Mouse (Mus musculus): ENCODE data around the gene Sept6. TPM values are rescaled to one million over a fixed set of nuclear protein-coding genes. Genes with fewer than 3 reads are reported as not detected.

Sept6 gene
- polyA plus RNA-seq, 1 experiment: 0.03 TPM

GRCm38 (mm10) chrX:36976272-36976671 lies 15.3 kb downstream of the Sept6 start:
- no peak overlapping the region for H3K4me3 ChIP-seq (replicated peaks)
- H3K4me1 ChIP-seq (ENCODE audit: control insufficient read depth): no peaks in the 10 kb centered on the region
- no peaks in the 10 kb centered on the region for H3K36me3 ChIP-seq (ENCODE audit: control insufficient read depth)
- TF ChIP-seq TAL1 (IDR thresholded peaks at IDR 0.05; ENCODE audit: low read length) (no peak), GATA1 (IDR thresholded peaks at IDR 0.05; ENCODE audit: low read length) (no peak)
- H3K27me3 ChIP-seq (ENCODE audit: control insufficient read depth): no peaks in the 10 kb centered on the region
- no peaks in the 10 kb centered on the region for H3K9me3 ChIP-seq (ENCODE audit: control insufficient read depth, low read length)

GRCm38 (mm10) chrX:36974905-36975304 lies 16.7 kb downstream of the Sept6 start:
- Histone ChIP-seq H3K4me3 (replicated peaks) (no peak overlapping the region), H3K36me3 (ENCODE audit: control insufficient read depth) (no peaks in the 10 kb centered on the region), H3K27me3 (ENCODE audit: control insufficient read depth) (no peaks in the 10 kb centered on the region), H3K4me1 (ENCODE audit: control insufficient read depth) (no peaks in the 10 kb centered on the region), H3K9me3 (ENCODE audit: control insufficient read depth, low read length) (no peaks in the 10 kb centered on the region)
- no peak for TF ChIP-seq GATA1 (IDR thresholded peaks at IDR 0.05; ENCODE audit: low read length)
- TF ChIP-seq TAL1 (IDR thresholded peaks at IDR 0.05; ENCODE audit: low read length): no peak

GRCm38 (mm10) chrX:36972951-36973471 lies 18.6 kb downstream of the Sept6 start:
- Histone ChIP-seq H3K4me1 (ENCODE audit: control insufficient read depth) (no peaks in the 10 kb centered on the region), H3K9me3 (ENCODE audit: control insufficient read depth, low read length) (no peaks in the 10 kb centered on the region), H3K27me3 (ENCODE audit: control insufficient read depth) (no peaks in the 10 kb centered on the region), H3K4me3 (replicated peaks) (no peak overlapping the region), H3K36me3 (ENCODE audit: control insufficient read depth) (no peaks in the 10 kb centered on the region)
- no peak for TF ChIP-seq TAL1 (IDR thresholded peaks at IDR 0.05; ENCODE audit: low read length)
- no peak for TF ChIP-seq GATA1 (IDR thresholded peaks at IDR 0.05; ENCODE audit: low read length)

- TF ChIP-seq GATA1 (IDR thresholded peaks at IDR 0.05; ENCODE audit: low read length) (no peak), TAL1 (IDR thresholded peaks at IDR 0.05; ENCODE audit: low read length) (no peak)
- no peak overlapping the region for H3K4me3 ChIP-seq (replicated peaks)
- no peaks in the 10 kb centered on the region for H3K36me3 ChIP-seq (ENCODE audit: control insufficient read depth)
- H3K4me1 ChIP-seq (ENCODE audit: control insufficient read depth): no peaks in the 10 kb centered on the region
- no peaks in the 10 kb centered on the region for H3K9me3 ChIP-seq (ENCODE audit: control insufficient read depth, low read length)
- H3K27me3 ChIP-seq (ENCODE audit: control insufficient read depth): no peaks in the 10 kb centered on the region
Measured at GRCm38 (mm10) chrX:36971156-36971555, 20.4 kb downstream of the Sept6 start.

DNA sequence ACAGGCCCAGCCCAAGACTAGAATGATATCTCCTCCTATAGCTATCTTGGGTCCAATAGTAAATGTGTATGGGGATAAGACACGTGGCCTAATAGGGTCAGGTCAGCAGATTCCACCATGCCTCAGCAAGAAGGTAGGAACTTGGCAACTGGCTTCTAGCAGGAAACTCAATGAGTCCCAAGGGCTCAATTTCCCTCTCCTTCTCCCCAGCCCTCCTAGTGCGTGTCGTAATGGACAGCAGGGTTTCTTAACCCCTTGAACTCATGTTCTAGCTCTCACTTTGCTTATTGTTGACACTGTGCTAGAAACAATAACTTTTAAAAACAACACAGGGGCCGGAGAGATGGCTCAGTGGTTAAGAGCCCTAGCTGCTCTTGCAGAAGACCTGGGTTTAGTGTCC lies 22.1 kb downstream of the Sept6 start:
- H3K4me3 ChIP-seq (replicated peaks): no peak overlapping the region
- TF ChIP-seq TAL1 (IDR thresholded peaks at IDR 0.05; ENCODE audit: low read length) (no peak), GATA1 (IDR thresholded peaks at IDR 0.05; ENCODE audit: low read length) (no peak)
- H3K27me3 ChIP-seq (ENCODE audit: control insufficient read depth): no peaks in the 10 kb centered on the region
- no peaks in the 10 kb centered on the region for H3K36me3 ChIP-seq (ENCODE audit: control insufficient read depth)
- no peaks in the 10 kb centered on the region for H3K4me1 ChIP-seq (ENCODE audit: control insufficient read depth)
- H3K9me3 ChIP-seq (ENCODE audit: control insufficient read depth, low read length): no peaks in the 10 kb centered on the region

- Histone ChIP-seq H3K9me3 (ENCODE audit: control insufficient read depth, low read length) (no peaks in the 10 kb centered on the region), H3K4me3 (replicated peaks) (no peak overlapping the region), H3K27me3 (ENCODE audit: control insufficient read depth) (no peaks in the 10 kb centered on the region), H3K36me3 (ENCODE audit: control insufficient read depth) (no peaks in the 10 kb centered on the region), H3K4me1 (ENCODE audit: control insufficient read depth) (peaks cover 10% of the 10 kb centered on the region)
- no peak for TF ChIP-seq GATA1 (IDR thresholded peaks at IDR 0.05; ENCODE audit: low read length)
- TF ChIP-seq TAL1 (IDR thresholded peaks at IDR 0.05; ENCODE audit: low read length): no peak
Measured at GRCm38 (mm10) chrX:36956674-36957073, 34.9 kb downstream of the Sept6 start.

GRCm38 (mm10) chrX:36941106-36941505 lies 50.5 kb downstream of the Sept6 start:
- no peaks in the 10 kb centered on the region for H3K36me3 ChIP-seq (ENCODE audit: control insufficient read depth)
- no peak for TF ChIP-seq GATA1 (IDR thresholded peaks at IDR 0.05; ENCODE audit: low read length)
- no peak for TF ChIP-seq TAL1 (IDR thresholded peaks at IDR 0.05; ENCODE audit: low read length)
- 0 out of 2 replicates have a peak, but pooled peaks cover 2% of the 10 kb centered on the region for H3K9me3 ChIP-seq (ENCODE audit: control insufficient read depth, low read length)
- H3K4me1 ChIP-seq (ENCODE audit: control insufficient read depth): no peaks in the 10 kb centered on the region
- no peaks in the 10 kb centered on the region for H3K27me3 ChIP-seq (ENCODE audit: control insufficient read depth)
- H3K4me3 ChIP-seq (replicated peaks): no peak overlapping the region

DNA sequence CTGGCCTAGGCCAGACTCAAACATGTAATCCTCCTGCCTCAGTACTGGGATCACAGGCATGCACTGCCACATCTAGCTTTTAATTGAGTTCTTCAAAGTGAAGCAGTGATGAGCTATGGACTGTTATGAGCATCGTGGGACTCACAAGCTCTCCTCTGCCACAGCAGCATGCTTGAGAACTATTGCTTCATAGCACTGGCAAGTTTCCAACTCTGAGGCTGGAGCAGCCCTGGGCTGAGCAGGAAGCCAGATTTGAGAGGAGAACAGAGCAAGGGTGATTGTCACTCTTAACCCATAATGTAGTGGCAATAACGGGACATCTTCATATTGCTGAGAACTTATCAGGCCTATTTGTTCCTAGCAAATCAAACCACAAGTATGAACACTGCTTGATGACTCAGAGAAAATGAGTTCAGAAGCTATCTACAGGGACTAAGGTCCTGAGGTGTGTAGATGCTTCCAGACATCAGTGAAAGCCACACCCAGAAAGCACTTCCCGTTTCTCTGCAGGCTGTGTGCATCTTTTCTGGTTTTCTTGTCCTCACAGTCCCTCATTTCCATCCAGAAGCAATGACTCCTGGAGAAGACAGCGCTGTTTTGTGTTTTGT lies 51.7 kb downstream of the Sept6 start:
- no peaks in the 10 kb centered on the region for H3K36me3 ChIP-seq (ENCODE audit: control insufficient read depth)
- no peaks in the 10 kb centered on the region for H3K27me3 ChIP-seq (ENCODE audit: control insufficient read depth)
- H3K9me3 ChIP-seq (ENCODE audit: control insufficient read depth, low read length): 0 out of 2 replicates have a peak, but pooled peaks cover 2% of the 10 kb centered on the region
- TF ChIP-seq TAL1 (IDR thresholded peaks at IDR 0.05; ENCODE audit: low read length): no peak
- no peak for TF ChIP-seq GATA1 (IDR thresholded peaks at IDR 0.05; ENCODE audit: low read length)
- no peak overlapping the region for H3K4me3 ChIP-seq (replicated peaks)
- no peaks in the 10 kb centered on the region for H3K4me1 ChIP-seq (ENCODE audit: control insufficient read depth)

DNA sequence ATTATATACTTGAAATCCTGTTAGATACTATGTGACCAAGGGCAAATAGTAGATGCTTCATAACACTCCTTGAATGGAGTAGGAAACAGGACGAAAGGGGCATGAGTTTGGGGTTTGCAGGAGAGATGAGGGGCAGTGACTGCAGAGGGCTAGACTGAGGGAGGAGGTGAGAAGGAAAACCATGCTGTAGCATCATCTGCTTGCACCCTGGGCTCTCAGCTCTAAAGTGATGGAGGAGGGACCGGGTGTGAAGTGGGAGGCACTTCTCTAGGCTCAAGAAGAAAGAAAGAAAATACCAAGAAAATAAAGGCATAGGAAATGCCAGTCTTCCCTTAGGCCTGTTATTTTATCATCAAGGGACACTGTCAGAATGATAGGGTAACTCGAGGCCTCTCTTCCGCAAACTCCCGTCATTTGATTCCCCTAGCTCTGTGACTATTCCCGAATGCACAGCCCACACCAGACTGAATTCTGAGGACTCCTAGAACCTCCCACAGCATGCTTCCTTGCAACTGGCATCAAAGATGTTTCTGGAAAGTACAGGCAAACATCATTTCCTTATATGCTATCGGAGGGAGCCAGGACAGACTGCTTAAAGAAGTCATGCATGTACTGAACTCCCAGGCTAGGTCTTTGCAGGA lies 56.1 kb downstream of the Sept6 start:
- TF ChIP-seq TAL1 (IDR thresholded peaks at IDR 0.05; ENCODE audit: low read length) (no peak), GATA1 (IDR thresholded peaks at IDR 0.05; ENCODE audit: low read length) (no peak)
- no peaks in the 10 kb centered on the region for H3K9me3 ChIP-seq (ENCODE audit: control insufficient read depth, low read length)
- H3K36me3 ChIP-seq (ENCODE audit: control insufficient read depth): no peaks in the 10 kb centered on the region
- peaks cover 2% of the 10 kb centered on the region; the same call in 1 of the 2 replicates for H3K4me1 ChIP-seq (ENCODE audit: control insufficient read depth)
- H3K27me3 ChIP-seq (ENCODE audit: control insufficient read depth): no peaks in the 10 kb centered on the region
- H3K4me3 ChIP-seq (replicated peaks): no peak overlapping the region

Data from erythroblast, embryonic 14.5 days (primary cell).